Mouse (Mus musculus) B cell, adult 62 days (primary cell): ENCODE results near the gene Gm21860. TPM values are rescaled to one million over a fixed set of nuclear protein-coding genes. Genes with fewer than 3 reads are reported as not detected.

Experiments
- total RNA-seq: library from RNA; stranded (reverse); gene quantifications from 4 replicates; pipeline ENCODE4 v1.2.4, GENCODE M21; 2023

The Gm21860 gene
- not detected in 4 replicates for total RNA-seq

GRCm38 (mm10) chrY:90754721-90755120 is at the start of gene Gm21860:
TSS of gene Gm21860 (minus strand) at chrY:90754821.

GRCm38 (mm10) chrY:90784438-90784837 is 29.8 kb upstream of the Gm21860 start, which contains the start of gene Gm47283:
TSS of gene Gm47283 (plus strand) at chrY:90784738.

Other genes with a start within 250 kb of the Gm21860 start
- not detected in 4 replicates for gene Gm47283, start 29.9 kb upstream of the Gm21860 start, total RNA-seq
- gene Gm21748, start 84.4 kb upstream of the Gm21860 start, total RNA-seq: not detected in 4 replicates